Mouse (Mus musculus) stomach, postnatal 0 days (tissue): ENCODE data around the gene Gsto1. TPM values are rescaled to one million over a fixed set of nuclear protein-coding genes. Genes with fewer than 3 reads are reported as not detected.
A peak's percentile ranks its signal among the peaks of the same experiment; 100 is the strongest.

ENCODE experiments used
- ATAC-seq: fragments of 200-750 bp; cut with Nextera tagmentation; 2 replicates; pipeline ENCODE4 v1.8.0; 2017; ENCODE audit not compliant: low FRiP score, low TSS enrichment
- DNase-seq: peaks from one replicate; pipeline ENCODE4 v3.0.0-alpha.2; 2016; ENCODE audit warnings: low spot score
- H3K27ac ChIP-seq: fragments of 300-500 bp; sonication (generic); replicated peaks from 2 replicates; pipeline ENCODE4 v1.5.1; 2014; ENCODE audit warnings: mild to moderate bottlenecking, control low read depth
- H3K27me3 ChIP-seq: fragments of 300-500 bp; sonication (generic); 2 replicates; pipeline ENCODE4 v1.6.1; 2014; ENCODE audit warnings: low read length; ENCODE audit not compliant: control insufficient read depth, insufficient read depth
- H3K36me3 ChIP-seq: fragments of 300-500 bp; sonication (generic); 2 replicates; pipeline ENCODE4 v1.6.1; 2014; ENCODE audit warnings: low read length, mixed read lengths; ENCODE audit not compliant: control insufficient read depth, insufficient read depth
- H3K4me1 ChIP-seq: fragments of 300-500 bp; sonication (generic); replicated peaks from 2 replicates; pipeline ENCODE4 v1.6.1; 2014; ENCODE audit warnings: antibody characterized with exemption; ENCODE audit not compliant: control insufficient read depth, insufficient read depth
- H3K4me2 ChIP-seq: fragments of 300-500 bp; sonication (generic); replicated peaks from 2 replicates; pipeline ENCODE4 v1.6.1; 2014; ENCODE audit warnings: low read depth, mild to moderate bottlenecking, control low read depth, moderate library complexity
- H3K4me3 ChIP-seq: fragments of 300-500 bp; sonication (generic); 2 replicates; pipeline ENCODE4 v1.5.1; 2014; ENCODE audit warnings: low read depth, low read length, control low read depth
- H3K9ac ChIP-seq: fragments of 300-500 bp; sonication (generic); 2 replicates; pipeline ENCODE4 v1.6.1; 2014; ENCODE audit warnings: mild to moderate bottlenecking, low read length, control low read depth, mixed read lengths
- H3K9me3 ChIP-seq: fragments of 300-500 bp; sonication (generic); 2 replicates; pipeline ENCODE4 v1.6.1; 2016; ENCODE audit warnings: low read length; ENCODE audit not compliant: control insufficient read depth
- CTCF ChIP-seq: IDR thresholded peaks from 2 replicates; pipeline ENCODE4 v1.5.1; 2016; ENCODE audit warnings: antibody characterized with exemption, low read depth, mild to moderate bottlenecking, moderate library complexity
- EP300 ChIP-seq: optimal IDR thresholded peaks from 2 replicates; pipeline ENCODE3; 2016; ENCODE audit warnings: antibody characterized with exemption
- WGBS: fragments of 180-500 bp; shearing (Covaris S2); extraction: QIAGEN DNeasy Blood & Tissue Kit; methylation state at CpG from one replicate; pipeline ENCODE4 v1.1.7; 2014; 5-methylcytosine and 5-hydroxymethylcytosine counted together
- polyA plus RNA-seq: library from polyadenylated mRNA; unstranded; fragments of >200 nt; fragmentation: Nextera tagmentation; extraction: Ambion mirVana; gene quantifications from 2 replicates; pipeline ENCODE4 v1.2.1, GENCODE M21; 2015

The Gsto1 gene
- polyA plus RNA-seq, 1 experiment from 2014 or later, result 3,153 TPM

- Histone ChIP-seq H3K4me2 (no peak overlapping the region), H3K36me3 (peaks cover 12% of the 10 kb centered on the region), H3K27me3 (no peaks in the 10 kb centered on the region), H3K9me3 (no peaks in the 10 kb centered on the region), H3K4me1 (no peaks in the 10 kb centered on the region; the same call in 1 of the 2 replicates), H3K27ac (no peak overlapping the region), H3K4me3 (no peak overlapping the region), H3K9ac (no peak overlapping the region)
- no peak for ATAC-seq
- 63% methylated on average over 10 of the region's 10 CpGs for WGBS
- TF ChIP-seq CTCF (no peak), EP300 (no peak)
- no peak for DNase-seq
Measured at GRCm38 (mm10) chr19:47900558-47900957, 45.8 kb downstream of the Gsto1 start.

GRCm38 (mm10) chr19:47902316-47903201 lies 47.8 kb downstream of the Gsto1 start:
- no peak overlapping the region for H3K4me3 ChIP-seq
- DNase-seq, result no peak
- H3K4me1 ChIP-seq, result no peaks in the 10 kb centered on the region; the same call in 1 of the 2 replicates
- H3K9ac ChIP-seq, result no peak overlapping the region
- no peaks in the 10 kb centered on the region for H3K27me3 ChIP-seq
- 0 out of 2 replicates have a peak overlapping the region, but pooled peaks have one; percentile 8 for H3K27ac ChIP-seq
- H3K4me2 ChIP-seq, result no peak overlapping the region
- 61% methylated on average over 13 of the region's 13 CpGs for WGBS
- no peaks in the 10 kb centered on the region for H3K9me3 ChIP-seq
- TF ChIP-seq EP300 (no peak), CTCF (no peak)
- H3K36me3 ChIP-seq, result no peaks in the 10 kb centered on the region; the same call in 1 of the 2 replicates
- ATAC-seq, result peak; percentile 33; the same call in 1 of the 2 replicates

GRCm38 (mm10) chr19:47903679-47904078 lies 48.9 kb downstream of the Gsto1 start:
- Histone ChIP-seq H3K27ac (no peak overlapping the region), H3K9me3 (no peaks in the 10 kb centered on the region), H3K9ac (no peak overlapping the region), H3K27me3 (no peaks in the 10 kb centered on the region), H3K4me1 (no peaks in the 10 kb centered on the region; the same call in none of the 2 replicates), H3K4me2 (no peak overlapping the region), H3K36me3 (no peaks in the 10 kb centered on the region), H3K4me3 (no peak overlapping the region)
- DNase-seq, result no peak
- no peak for ATAC-seq
- WGBS, result 72% methylated on average over 4 of the region's 4 CpGs
- TF ChIP-seq EP300 (no peak), CTCF (no peak)

GRCm38 (mm10) chr19:47905081-47905480 lies 50.3 kb downstream of the Gsto1 start:
- peaks cover 8% of the 10 kb centered on the region for H3K4me1 ChIP-seq
- H3K27ac ChIP-seq, result no peak overlapping the region
- H3K4me2 ChIP-seq, result no peak overlapping the region
- no peaks in the 10 kb centered on the region for H3K36me3 ChIP-seq
- no peak overlapping the region for H3K4me3 ChIP-seq
- DNase-seq, result no peak
- no peaks in the 10 kb centered on the region for H3K27me3 ChIP-seq
- ATAC-seq, result no peak
- WGBS, result 79% methylated on average over 4 of the region's 4 CpGs
- H3K9me3 ChIP-seq, result no peaks in the 10 kb centered on the region
- no peak overlapping the region for H3K9ac ChIP-seq
- TF ChIP-seq CTCF (no peak), EP300 (no peak)

- WGBS, result 78% methylated on average over 5 of the region's 5 CpGs
Measured at GRCm38 (mm10) chr19:47905603-47906002, 50.8 kb downstream of the Gsto1 start.

GRCm38 (mm10) chr19:47907596-47907995 lies 52.8 kb downstream of the Gsto1 start:
- Histone ChIP-seq H3K27me3 (no peaks in the 10 kb centered on the region), H3K4me3 (no peak overlapping the region), H3K9ac (no peak overlapping the region), H3K4me2 (no peak overlapping the region), H3K4me1 (peaks cover 11% of the 10 kb centered on the region), H3K27ac (no peak overlapping the region), H3K9me3 (no peaks in the 10 kb centered on the region), H3K36me3 (no peaks in the 10 kb centered on the region)
- ATAC-seq (no peak), DNase-seq (no peak)
- TF ChIP-seq EP300 (no peak), CTCF (no peak)
- WGBS, result 88% methylated on average over 9 of the region's 9 CpGs

More at GRCm38 (mm10) chr19:47905603-47906002, 50.8 kb downstream of the Gsto1 start:
- DNase-seq (no peak), ATAC-seq (no peak)
- Histone ChIP-seq H3K27me3 (no peaks in the 10 kb centered on the region), H3K9ac (no peak overlapping the region), H3K9me3 (no peaks in the 10 kb centered on the region), H3K27ac (no peak overlapping the region), H3K4me1 (peaks cover 8% of the 10 kb centered on the region), H3K4me3 (no peak overlapping the region), H3K36me3 (no peaks in the 10 kb centered on the region), H3K4me2 (no peak overlapping the region)
- no peak for TF ChIP-seq EP300
- TF ChIP-seq CTCF, result no peak
